Mouse (Mus musculus): ENCODE results near the gene Prdm16.

The Prdm16 gene

GRCm38 (mm10) chr4:154473571-154474307 lies 162.9 kb downstream of the Prdm16 start:
- no peak for DNase-seq (ENCODE audit: low read depth)

GRCm38 (mm10) chr4:154472569-154472968 lies 164.1 kb downstream of the Prdm16 start:
- no peak for DNase-seq (ENCODE audit: low read depth)

GRCm38 (mm10) chr4:154471447-154472101 lies 165.1 kb downstream of the Prdm16 start:
- DNase-seq (ENCODE audit: low read depth), result no peak

- DNase-seq (ENCODE audit: low read depth), result peak; percentile 14
Observed at GRCm38 (mm10) chr4:154466305-154466704, 170.4 kb downstream of the Prdm16 start.

GRCm38 (mm10) chr4:154465123-154465522 lies 171.6 kb downstream of the Prdm16 start:
- DNase-seq (ENCODE audit: low read depth), result no peak

- no peak for DNase-seq (ENCODE audit: low read depth)
Observed at GRCm38 (mm10) chr4:154460021-154460420, 176.7 kb downstream of the Prdm16 start.

- DNase-seq (ENCODE audit: low read depth), result no peak
Observed at GRCm38 (mm10) chr4:154457756-154458155, 178.9 kb downstream of the Prdm16 start.

- no peak for DNase-seq (ENCODE audit: low read depth)
Observed at GRCm38 (mm10) chr4:154456265-154456822, 180.3 kb downstream of the Prdm16 start.

GRCm38 (mm10) chr4:154450441-154450840 lies 186.2 kb downstream of the Prdm16 start:
- no peak for DNase-seq (ENCODE audit: low read depth)

GRCm38 (mm10) chr4:154450036-154450435 lies 186.6 kb downstream of the Prdm16 start:
- no peak for DNase-seq (ENCODE audit: low read depth)

- DNase-seq (ENCODE audit: low read depth), result no peak
Observed at GRCm38 (mm10) chr4:154449343-154449742, 187.3 kb downstream of the Prdm16 start.

GRCm38 (mm10) chr4:154445721-154446120 lies 191.0 kb downstream of the Prdm16 start:
- no peak for DNase-seq (ENCODE audit: low read depth)

- DNase-seq (ENCODE audit: low read depth), result no peak
Observed at GRCm38 (mm10) chr4:154442645-154443304, 193.9 kb downstream of the Prdm16 start.

- no peak for DNase-seq (ENCODE audit: low read depth)
Observed at GRCm38 (mm10) chr4:154439455-154440052, 197.1 kb downstream of the Prdm16 start.

- no peak for DNase-seq (ENCODE audit: low read depth)
Observed at GRCm38 (mm10) chr4:154438610-154439009, 198.1 kb downstream of the Prdm16 start.

GRCm38 (mm10) chr4:154429770-154430169 lies 206.9 kb downstream of the Prdm16 start:
- DNase-seq (ENCODE audit: low read depth), result no peak

- DNase-seq (ENCODE audit: low read depth), result no peak
Observed at GRCm38 (mm10) chr4:154426901-154427300, 209.8 kb downstream of the Prdm16 start.

- DNase-seq (ENCODE audit: low read depth), result no peak
Observed at GRCm38 (mm10) chr4:154425284-154425683, 211.4 kb downstream of the Prdm16 start.

- DNase-seq (ENCODE audit: low read depth), result no peak
Observed at GRCm38 (mm10) chr4:154424681-154425080, 212.0 kb downstream of the Prdm16 start.

- no peak for DNase-seq (ENCODE audit: low read depth)
Observed at GRCm38 (mm10) chr4:154422431-154422913, 214.2 kb downstream of the Prdm16 start.

GRCm38 (mm10) chr4:154420749-154421148 lies 215.9 kb downstream of the Prdm16 start:
- no peak for DNase-seq (ENCODE audit: low read depth)

GRCm38 (mm10) chr4:154419766-154420165 lies 216.9 kb downstream of the Prdm16 start:
- DNase-seq (ENCODE audit: low read depth), result no peak

Data from induced T-regulatory cell, adult 2 months (primary cell).